Mouse (Mus musculus): ENCODE results near the gene Cacna1g.

DNA sequence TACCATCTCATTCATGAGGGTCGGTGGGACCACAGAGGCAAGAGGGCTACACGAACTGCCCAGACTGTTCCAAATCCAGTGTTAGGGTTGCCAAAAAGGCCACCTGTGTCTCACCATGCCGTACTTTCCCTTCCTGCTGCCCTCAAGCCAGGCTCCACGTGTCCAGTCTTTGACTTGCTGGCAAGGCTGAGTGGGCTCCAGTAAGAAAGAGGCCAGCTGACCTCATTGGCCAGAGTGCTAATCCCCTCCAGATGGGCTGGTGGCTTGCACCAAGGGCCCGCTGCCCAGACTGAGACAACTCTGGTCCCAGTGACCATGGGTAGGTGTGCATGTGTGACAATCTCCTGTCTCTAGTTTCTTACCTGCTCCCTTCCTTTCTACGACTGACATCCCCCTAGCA, 3.7 kb upstream of the Cacna1g start:
- TF ChIP-seq EP300 (IDR thresholded peaks at IDR 0.05; ENCODE audit: low read depth) (no peak), CTCF (IDR thresholded peaks at IDR 0.05; ENCODE audit: low read depth) (no peak)

Data from liver, postnatal 0 days (tissue).